Mouse (Mus musculus): ENCODE results near the gene Gm48551. TPM values are rescaled to one million over a fixed set of nuclear protein-coding genes. Genes with fewer than 3 reads are reported as not detected.

Gene Gm48551
- polyA plus RNA-seq, 1 experiment from 2014 or later, result 8.2 TPM

- H3K27ac ChIP-seq (replicated peaks), result peak overlapping the region; percentile 88
- peak overlapping the region; percentile 9; the same call in 1 of the 2 replicates for H3K4me3 ChIP-seq
- ATAC-seq (ENCODE audit: low read depth), result no peak; the same call in 1 of the 2 replicates
- H3K9ac ChIP-seq, result peak overlapping the region; percentile 57
- H3K4me1 ChIP-seq (replicated peaks), result peaks cover 70% of the 10 kb centered on the region
- peak overlapping the region; percentile 49 for H3K4me2 ChIP-seq
- H3K27me3 ChIP-seq, result no peaks in the 10 kb centered on the region
- 45% methylated on average over 12 of the region's 12 CpGs for WGBS
- no peaks in the 10 kb centered on the region for H3K9me3 ChIP-seq
- H3K36me3 ChIP-seq, result peaks cover 23% of the 10 kb centered on the region; the same call in 1 of the 2 replicates
Measured at GRCm38 (mm10) chr10:81417227-81418215, 33.3 kb downstream of the Gm48551 start.

GRCm38 (mm10) chr10:81418216-81419070 is 34.2 kb downstream of the Gm48551 start:
- 41% methylated on average over 11 of the region's 11 CpGs for WGBS
- no peak for ATAC-seq (ENCODE audit: low read depth)
- no peaks in the 10 kb centered on the region for H3K9me3 ChIP-seq
- no peak overlapping the region for H3K4me3 ChIP-seq
- peak overlapping the region; percentile 10 for H3K9ac ChIP-seq
- H3K27me3 ChIP-seq, result no peaks in the 10 kb centered on the region
- peak overlapping the region; percentile 56 for H3K27ac ChIP-seq (replicated peaks)
- H3K36me3 ChIP-seq, result peaks cover 19% of the 10 kb centered on the region; the same call in 1 of the 2 replicates
- H3K4me2 ChIP-seq, result no peak overlapping the region
- H3K4me1 ChIP-seq (replicated peaks), result peaks cover 61% of the 10 kb centered on the region

- H3K27me3 ChIP-seq, result peaks cover 3% of the 10 kb centered on the region; the same call in 1 of the 2 replicates
- H3K9me3 ChIP-seq, result no peaks in the 10 kb centered on the region
- no peak overlapping the region for H3K4me2 ChIP-seq
- peak overlapping the region; percentile 56 for H3K27ac ChIP-seq (replicated peaks)
- H3K4me3 ChIP-seq, result no peak overlapping the region
- peaks cover 59% of the 10 kb centered on the region for H3K4me1 ChIP-seq (replicated peaks)
- H3K9ac ChIP-seq, result peak overlapping the region; percentile 10
- ATAC-seq (ENCODE audit: low read depth), result no peak
- peaks cover 19% of the 10 kb centered on the region; the same call in 1 of the 2 replicates for H3K36me3 ChIP-seq
- WGBS, result 91% methylated on average over 10 of the region's 10 CpGs
Measured at GRCm38 (mm10) chr10:81419111-81419928, 35.1 kb downstream of the Gm48551 start.

GRCm38 (mm10) chr10:81420191-81420767 is 36.0 kb downstream of the Gm48551 start:
- Histone ChIP-seq H3K27me3 (peaks cover 10% of the 10 kb centered on the region), H3K4me1 (replicated peaks) (peaks cover 59% of the 10 kb centered on the region), H3K27ac (replicated peaks) (no peak overlapping the region), H3K9ac (no peak overlapping the region), H3K9me3 (no peaks in the 10 kb centered on the region), H3K4me2 (no peak overlapping the region), H3K4me3 (no peak overlapping the region), H3K36me3 (peaks cover 14% of the 10 kb centered on the region; the same call in 1 of the 2 replicates)
- 86% methylated on average over 40 of the region's 40 CpGs for WGBS
- ATAC-seq (ENCODE audit: low read depth), result no peak

GRCm38 (mm10) chr10:81421041-81421796 is 37.0 kb downstream of the Gm48551 start:
- H3K4me3 ChIP-seq, result no peak overlapping the region
- 78% methylated on average over 4 of the region's 4 CpGs for WGBS
- no peak overlapping the region for H3K9ac ChIP-seq
- peaks cover 59% of the 10 kb centered on the region for H3K4me1 ChIP-seq (replicated peaks)
- no peak for ATAC-seq (ENCODE audit: low read depth)
- peaks cover 17% of the 10 kb centered on the region for H3K27me3 ChIP-seq
- H3K27ac ChIP-seq (replicated peaks), result no peak overlapping the region
- no peaks in the 10 kb centered on the region for H3K9me3 ChIP-seq
- no peak overlapping the region for H3K4me2 ChIP-seq
- peaks cover 13% of the 10 kb centered on the region; the same call in 1 of the 2 replicates for H3K36me3 ChIP-seq

- H3K9ac ChIP-seq, result no peak overlapping the region
- H3K4me3 ChIP-seq, result no peak overlapping the region
- H3K27me3 ChIP-seq, result peaks cover 18% of the 10 kb centered on the region
- no peak for ATAC-seq (ENCODE audit: low read depth)
- no peak overlapping the region for H3K4me2 ChIP-seq
- H3K27ac ChIP-seq (replicated peaks), result no peak overlapping the region
- H3K36me3 ChIP-seq, result peaks cover 13% of the 10 kb centered on the region; the same call in 1 of the 2 replicates
- no peaks in the 10 kb centered on the region for H3K9me3 ChIP-seq
- WGBS, result 87% methylated on average over 5 of the region's 5 CpGs
- peaks cover 59% of the 10 kb centered on the region for H3K4me1 ChIP-seq (replicated peaks)
Measured at GRCm38 (mm10) chr10:81421797-81422100, 37.5 kb downstream of the Gm48551 start.

- Histone ChIP-seq H3K9ac (no peak overlapping the region), H3K9me3 (no peaks in the 10 kb centered on the region), H3K27ac (replicated peaks) (no peak overlapping the region), H3K36me3 (peaks cover 13% of the 10 kb centered on the region; the same call in 1 of the 2 replicates), H3K4me3 (no peak overlapping the region), H3K4me1 (replicated peaks) (peaks cover 59% of the 10 kb centered on the region), H3K4me2 (no peak overlapping the region), H3K27me3 (peaks cover 23% of the 10 kb centered on the region)
- WGBS, result 79% methylated on average over 6 of the region's 6 CpGs
- no peak for ATAC-seq (ENCODE audit: low read depth)
Measured at GRCm38 (mm10) chr10:81422191-81422590, 37.9 kb downstream of the Gm48551 start.

- H3K4me2 ChIP-seq, result no peak overlapping the region
- H3K27me3 ChIP-seq, result peaks cover 28% of the 10 kb centered on the region
- H3K9me3 ChIP-seq, result no peaks in the 10 kb centered on the region
- ATAC-seq (ENCODE audit: low read depth), result no peak
- H3K4me1 ChIP-seq (replicated peaks), result peaks cover 57% of the 10 kb centered on the region
- H3K9ac ChIP-seq, result no peak overlapping the region
- H3K36me3 ChIP-seq, result peaks cover 13% of the 10 kb centered on the region; the same call in 1 of the 2 replicates
- H3K4me3 ChIP-seq, result no peak overlapping the region
- H3K27ac ChIP-seq (replicated peaks), result no peak overlapping the region
- 71% methylated on average over 3 of the region's 3 CpGs for WGBS
Measured at GRCm38 (mm10) chr10:81422661-81423217, 38.5 kb downstream of the Gm48551 start.

GRCm38 (mm10) chr10:81423476-81424245 is 39.4 kb downstream of the Gm48551 start:
- no peaks in the 10 kb centered on the region for H3K9me3 ChIP-seq
- peaks cover 13% of the 10 kb centered on the region; the same call in 1 of the 2 replicates for H3K36me3 ChIP-seq
- WGBS, result 62% methylated on average over 4 of the region's 4 CpGs
- H3K4me1 ChIP-seq (replicated peaks), result peaks cover 48% of the 10 kb centered on the region
- peak overlapping the region; percentile 52 for H3K9ac ChIP-seq
- ATAC-seq (ENCODE audit: low read depth), result no peak
- peak overlapping the region; percentile 62; the same call in 1 of the 2 replicates for H3K4me2 ChIP-seq
- peaks cover 37% of the 10 kb centered on the region for H3K27me3 ChIP-seq
- no peak overlapping the region for H3K4me3 ChIP-seq
- H3K27ac ChIP-seq (replicated peaks), result peak overlapping the region; percentile 59; the same call in 1 of the 2 replicates

Data from neural tube, embryonic 13.5 days (tissue).